Mouse (Mus musculus) skeletal muscle tissue, postnatal 0 days (tissue): Measurements from ENCODE around the gene Tgfbi. TPM values are rescaled to one million over a fixed set of nuclear protein-coding genes. Genes with fewer than 3 reads are reported as not detected.

Experiments
- polyA plus RNA-seq: library from polyadenylated mRNA; unstranded; fragments of >200 nt; fragmentation: Nextera tagmentation; extraction: Ambion mirVana; gene quantifications from 2 replicates; pipeline ENCODE4 v1.2.1, GENCODE M21; 2015

Tgfbi gene
- polyA plus RNA-seq, result 28.7 and 40.7 TPM in 2 replicates

DNA sequence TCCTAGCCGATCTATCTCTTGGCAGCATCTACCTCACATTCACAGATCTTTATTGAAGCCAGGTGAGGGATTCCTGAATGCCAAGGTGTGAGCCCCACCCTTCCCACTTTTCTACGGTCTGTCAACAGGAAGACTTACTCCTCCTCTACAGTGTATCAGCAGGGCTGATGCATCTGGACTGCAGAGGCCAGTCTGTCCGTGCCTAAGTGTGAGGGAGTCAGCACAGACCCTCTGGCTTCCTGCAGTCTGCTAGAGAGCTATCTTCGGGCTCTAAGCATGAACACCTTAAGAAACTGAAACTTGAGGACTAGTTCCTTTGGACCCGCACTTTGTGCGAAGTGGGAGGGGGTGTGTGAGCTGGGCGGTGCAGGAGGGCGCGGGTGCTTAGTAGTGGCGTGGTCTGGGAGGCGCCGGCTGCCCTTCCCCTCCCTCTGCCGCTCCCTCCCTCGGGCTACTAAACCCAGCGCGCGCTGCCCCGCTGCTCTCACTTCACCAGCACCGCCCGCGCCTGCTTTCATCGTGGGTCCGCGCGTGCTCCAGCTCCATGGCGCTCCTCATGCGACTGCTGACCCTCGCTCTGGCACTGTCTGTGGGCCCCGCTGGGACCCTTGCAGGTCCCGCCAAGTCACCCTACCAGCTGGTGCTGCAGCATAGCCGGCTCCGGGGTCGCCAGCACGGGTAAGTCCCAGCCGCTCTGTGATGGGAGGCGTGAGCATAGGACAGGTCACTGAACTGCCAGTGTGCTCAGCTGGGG, at the start of gene Tgfbi:
Gene Tgfbi, plus strand, starts transcription at position 421 of the 754 bp plus-strand sequence.

Other genes starting within 250 kb of the Tgfbi start
- gene Gm3045, start 182.9 kb upstream of the Tgfbi start, polyA plus RNA-seq, result not detected in 2 replicates
- 0.07 TPM in 1 of 2 replicates, not detected in the other for gene Slc25a48, start 171.2 kb upstream of the Tgfbi start, polyA plus RNA-seq
- gene Il9, start 127.3 kb upstream of the Tgfbi start, polyA plus RNA-seq, result not detected in 2 replicates
- 0.39 and 0.62 TPM in 2 replicates for gene Fbxl21, start 87.1 kb upstream of the Tgfbi start, polyA plus RNA-seq
- not detected in 2 replicates for gene Lect2, start 61.0 kb upstream of the Tgfbi start, polyA plus RNA-seq
- 10.8 and 11.0 TPM in 2 replicates for gene Smad5, start 93.5 kb downstream of the Tgfbi start, polyA plus RNA-seq
- 0.10 TPM in 1 of 2 replicates, not detected in the other for gene Gm45623, start 144.3 kb downstream of the Tgfbi start, polyA plus RNA-seq